Mouse (Mus musculus) intestine, postnatal 0 days (tissue): Measurements from ENCODE around the gene Prim2. TPM values are rescaled to one million over a fixed set of nuclear protein-coding genes. Genes with fewer than 3 reads are reported as not detected.
"Not testable (repeated sequence)": the region's sequence is repeated elsewhere in the genome, so short reads cannot be mapped to it uniquely, and the experiment has no call there.

ENCODE experiments used
- ATAC-seq: fragments of 200-750 bp; cut with Nextera tagmentation; 2 replicates; pipeline ENCODE4 v1.8.0; 2017; ENCODE audit warnings: mild to moderate bottlenecking, moderate TSS enrichment, moderate library complexity
- H3K27ac ChIP-seq: fragments of 300-500 bp; sonication (generic); 2 replicates; pipeline ENCODE4 v1.5.1; 2014; ENCODE audit warnings: mild to moderate bottlenecking, low read depth, low read length, moderate library complexity
- H3K27me3 ChIP-seq: fragments of 300-500 bp; sonication (generic); replicated peaks from 2 replicates; pipeline ENCODE4 v1.6.1; 2014; ENCODE audit warnings: low read length, mixed read lengths; ENCODE audit not compliant: control insufficient read depth, insufficient read depth
- H3K36me3 ChIP-seq: fragments of 300-500 bp; sonication (generic); 2 replicates; pipeline ENCODE4 v1.6.1; 2014; ENCODE audit warnings: mild to moderate bottlenecking, moderate library complexity; ENCODE audit not compliant: control insufficient read depth, insufficient read depth
- H3K4me1 ChIP-seq: fragments of 300-500 bp; sonication (generic); replicated peaks from 2 replicates; pipeline ENCODE4 v1.6.1; 2014; ENCODE audit warnings: antibody characterized with exemption, low read length, mixed read lengths; ENCODE audit not compliant: control insufficient read depth, insufficient read depth
- H3K4me2 ChIP-seq: fragments of 300-500 bp; sonication (generic); replicated peaks from 2 replicates; pipeline ENCODE4 v1.6.1; 2014; ENCODE audit warnings: low read depth, mild to moderate bottlenecking, moderate library complexity
- H3K4me3 ChIP-seq: fragments of 300-500 bp; sonication (generic); 2 replicates; pipeline ENCODE4 v1.5.1; 2014; ENCODE audit warnings: low read depth, low read length
- H3K9ac ChIP-seq: fragments of 300-500 bp; sonication (generic); 2 replicates; pipeline ENCODE4 v1.6.1; 2014; ENCODE audit warnings: mild to moderate bottlenecking, low read depth, low read length
- H3K9me3 ChIP-seq: fragments of 300-500 bp; sonication (generic); 2 replicates; pipeline ENCODE4 v1.6.1; 2016; ENCODE audit warnings: mixed run types; ENCODE audit not compliant: control insufficient read depth
- CTCF ChIP-seq: sonication (generic); IDR thresholded peaks from 2 replicates; pipeline ENCODE4 v1.5.1; 2016; ENCODE audit warnings: low read depth, mild to moderate bottlenecking, control low read depth, antibody characterized with exemption, moderate library complexity
- WGBS: fragments of 180-500 bp; shearing (Covaris S2); extraction: QIAGEN DNeasy Blood & Tissue Kit; methylation state at CpG from one replicate; pipeline ENCODE4 v1.1.7; 2014; 5-methylcytosine and 5-hydroxymethylcytosine counted together
- polyA plus RNA-seq: library from polyadenylated mRNA; unstranded; fragments of >200 nt; fragmentation: Nextera tagmentation; extraction: Ambion mirVana; gene quantifications from 2 replicates; pipeline ENCODE4 v1.2.1, GENCODE M21; 2015

The Prim2 gene
- polyA plus RNA-seq, 1 experiment from 2014 or later = 8.8 TPM

DNA sequence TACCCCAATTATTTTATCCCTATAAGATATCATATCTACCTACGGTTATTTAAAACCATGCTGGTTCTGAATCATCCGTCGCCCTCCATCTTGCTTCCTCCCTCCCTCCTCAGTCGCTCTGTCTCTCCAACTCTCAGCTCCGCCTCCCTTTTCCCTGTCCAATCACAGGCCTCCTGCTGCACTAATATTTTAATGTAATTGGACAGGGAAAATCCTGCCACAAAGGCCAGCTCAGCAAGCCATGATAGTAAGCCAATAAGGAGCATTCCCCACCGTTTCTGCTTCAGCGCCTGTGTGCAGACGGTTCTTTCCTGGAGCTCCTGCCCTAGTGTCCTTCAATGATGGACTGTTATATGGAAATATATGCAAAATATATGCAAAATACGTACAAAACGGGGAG, 47.8 kb downstream of the Prim2 start:
- Histone ChIP-seq H3K36me3 (0 out of 2 replicates have a peak, but pooled peaks cover 8% of the 10 kb centered on the region), H3K9me3 (no peaks in the 10 kb centered on the region), H3K4me2 (no peak overlapping the region), H3K4me3 (no peak overlapping the region), H3K9ac (no peak overlapping the region), H3K4me1 (no peaks in the 10 kb centered on the region), H3K27me3 (no peaks in the 10 kb centered on the region), H3K27ac (no peak overlapping the region)
- no peak for ATAC-seq
- 91% methylated on average over 10 of the region's 10 CpGs for WGBS
- TF ChIP-seq CTCF = no peak

DNA sequence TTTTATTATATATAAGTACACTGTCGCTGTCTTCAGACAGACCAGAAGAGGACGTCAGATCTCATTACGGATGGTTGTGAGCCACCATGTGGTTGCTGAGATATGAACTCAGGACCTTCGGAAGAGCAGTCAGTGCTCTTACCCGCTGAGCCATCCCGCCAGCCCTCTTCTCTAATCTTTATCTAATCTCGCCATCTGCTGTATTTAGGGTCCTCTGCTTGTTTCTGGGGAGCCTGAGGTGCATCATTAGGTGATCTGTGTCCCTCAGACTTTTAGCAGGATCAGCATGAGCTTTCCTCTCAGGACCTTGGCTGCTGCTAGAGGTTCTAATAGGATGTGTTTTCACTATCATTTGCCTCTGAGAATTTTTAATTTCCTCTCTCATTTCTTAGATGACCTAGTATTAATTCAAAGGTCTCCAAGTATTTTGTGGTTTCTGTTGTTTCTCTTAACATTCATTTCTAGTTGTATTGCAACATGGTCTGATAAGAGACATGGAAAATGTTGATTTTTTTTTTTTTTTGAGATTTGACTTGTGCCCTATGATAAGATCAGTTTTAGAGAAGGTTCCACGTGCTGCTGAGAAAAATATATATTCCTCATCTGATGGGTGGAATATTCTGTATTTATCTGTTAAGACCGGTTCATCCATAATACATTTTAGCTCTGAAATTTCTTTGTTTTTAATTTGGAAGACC, 49.4 kb downstream of the Prim2 start:
- Histone ChIP-seq H3K9ac (no peak overlapping the region), H3K9me3 (no peaks in the 10 kb centered on the region), H3K4me1 (no peaks in the 10 kb centered on the region), H3K27ac (no peak overlapping the region), H3K4me2 (no peak overlapping the region), H3K36me3 (0 out of 2 replicates have a peak, but pooled peaks cover 8% of the 10 kb centered on the region), H3K27me3 (no peaks in the 10 kb centered on the region), H3K4me3 (no peak overlapping the region)
- no peak for ATAC-seq
- WGBS = 94% methylated on average over 9 of the region's 9 CpGs
- no peak for TF ChIP-seq CTCF

DNA sequence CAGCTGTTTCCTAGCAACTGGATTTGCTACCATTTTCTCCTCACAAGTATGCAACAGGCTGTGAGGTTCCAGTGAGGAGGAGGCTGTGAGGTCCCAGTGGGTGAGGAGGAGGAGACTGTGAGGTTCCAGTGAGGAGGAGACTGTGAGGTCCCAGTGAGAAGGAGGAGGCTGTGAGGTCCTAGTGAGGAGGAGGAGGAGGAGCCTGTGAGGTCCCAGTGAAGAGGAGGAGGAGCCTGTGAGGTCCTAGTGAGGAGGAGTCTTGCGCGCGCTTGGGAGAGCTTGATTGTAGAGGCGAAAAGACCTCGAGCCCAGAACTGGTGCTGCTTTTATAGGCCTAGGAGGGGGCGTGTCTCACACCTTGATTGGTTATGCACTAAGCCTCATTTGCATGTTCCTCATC, 53.0 kb downstream of the Prim2 start:
- not testable (repeated sequence) for ATAC-seq, H3K4me3 ChIP-seq, H3K27ac ChIP-seq, H3K9ac ChIP-seq, H3K4me2 ChIP-seq, H3K4me1 ChIP-seq, H3K9me3 ChIP-seq, H3K27me3 ChIP-seq, H3K36me3 ChIP-seq
- 91% methylated on average over 5 of the region's 6 CpGs for WGBS

DNA sequence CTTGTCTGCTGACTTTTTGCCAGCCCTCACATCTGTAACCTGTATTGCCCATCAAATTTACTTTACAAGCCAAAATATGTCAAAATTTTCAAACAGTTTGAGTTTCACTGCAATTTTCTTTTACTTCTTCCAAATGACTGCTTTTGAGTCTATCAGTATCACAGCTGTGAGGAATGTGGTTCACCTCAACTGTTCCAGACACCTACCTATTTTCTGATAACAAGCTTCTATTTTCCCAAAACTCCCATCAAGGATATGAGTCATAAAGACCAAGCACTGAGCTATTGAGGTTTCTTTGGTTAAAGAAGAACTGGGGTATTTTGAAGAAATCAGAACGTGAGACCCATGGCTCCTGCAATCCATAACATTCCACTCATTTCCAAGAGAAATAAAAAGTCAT, 57.5 kb downstream of the Prim2 start:
- no peaks in the 10 kb centered on the region for H3K36me3 ChIP-seq
- no peak overlapping the region for H3K4me2 ChIP-seq
- 50% methylated on average over 1 of the region's 1 CpGs for WGBS
- H3K9me3 ChIP-seq = no peaks in the 10 kb centered on the region
- H3K27me3 ChIP-seq = no peaks in the 10 kb centered on the region
- H3K9ac ChIP-seq = no peak overlapping the region
- ATAC-seq = no peak
- H3K27ac ChIP-seq = no peak overlapping the region
- H3K4me3 ChIP-seq = no peak overlapping the region
- H3K4me1 ChIP-seq = no peaks in the 10 kb centered on the region
- TF ChIP-seq CTCF = no peak

DNA sequence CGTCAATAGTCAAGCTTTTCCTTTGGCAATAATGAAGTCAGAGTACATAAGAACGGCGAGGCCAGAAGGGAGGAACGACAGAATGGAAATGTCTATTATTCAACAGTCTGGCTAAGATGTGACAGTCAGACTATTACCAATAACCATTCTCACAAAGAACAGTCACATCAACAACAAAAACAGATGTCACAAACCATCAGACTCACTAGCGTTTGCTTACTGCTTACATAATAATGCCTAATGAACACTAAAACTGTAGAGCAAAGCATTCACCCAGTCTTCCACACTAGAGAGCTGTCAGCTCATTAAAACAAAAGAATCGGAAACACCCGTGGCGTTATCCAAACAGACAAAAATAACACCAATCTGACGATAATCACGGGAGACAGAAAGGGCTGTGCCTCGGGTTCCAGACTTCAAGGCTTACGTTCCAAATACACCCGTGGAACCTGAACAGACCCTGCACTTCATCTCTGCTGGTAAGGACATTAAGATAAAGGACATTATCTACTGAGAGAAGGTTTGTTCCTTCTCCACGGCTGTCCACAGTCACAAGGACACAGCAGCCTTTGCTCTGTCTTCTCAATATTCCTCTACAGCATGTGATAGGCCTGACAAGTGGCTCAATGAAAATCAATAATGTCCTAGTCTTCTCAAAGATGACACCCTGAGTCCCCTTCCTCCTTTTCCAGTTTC, 59.4 kb downstream of the Prim2 start:
- Histone ChIP-seq H3K27me3 (no peaks in the 10 kb centered on the region), H3K4me2 (no peak overlapping the region), H3K4me1 (no peaks in the 10 kb centered on the region), H3K27ac (no peak overlapping the region), H3K9ac (no peak overlapping the region), H3K9me3 (no peaks in the 10 kb centered on the region), H3K36me3 (no peaks in the 10 kb centered on the region), H3K4me3 (no peak overlapping the region)
- ATAC-seq = no peak
- WGBS = 76% methylated on average over 14 of the region's 14 CpGs
- TF ChIP-seq CTCF = no peak

DNA sequence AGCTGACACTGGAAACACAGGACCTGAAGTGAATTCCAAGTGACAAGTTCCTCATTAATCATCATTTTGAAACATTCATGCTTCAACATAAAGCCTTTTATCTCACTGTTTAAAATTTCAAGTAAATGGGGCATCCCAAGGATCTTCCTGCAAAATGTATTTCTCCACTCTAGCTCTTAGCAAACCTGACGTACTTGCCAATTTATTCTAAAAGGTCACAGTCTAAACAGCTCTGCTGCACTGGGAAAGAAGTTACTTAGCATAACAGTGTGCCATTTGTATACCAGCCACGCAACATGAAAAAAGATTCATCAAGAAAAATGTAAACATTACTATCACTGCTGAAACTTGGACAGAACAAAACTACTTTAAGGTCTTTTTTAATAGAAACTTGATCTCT, 61.5 kb downstream of the Prim2 start:
- Histone ChIP-seq H3K4me3 (no peak overlapping the region), H3K4me1 (no peaks in the 10 kb centered on the region), H3K4me2 (no peak overlapping the region), H3K36me3 (no peaks in the 10 kb centered on the region), H3K9me3 (no peaks in the 10 kb centered on the region), H3K27me3 (no peaks in the 10 kb centered on the region), H3K27ac (no peak overlapping the region), H3K9ac (no peak overlapping the region)
- 64% methylated on average over 2 of the region's 2 CpGs for WGBS
- no peak for ATAC-seq
- TF ChIP-seq CTCF = no peak
